In the genomic region with DNA sequence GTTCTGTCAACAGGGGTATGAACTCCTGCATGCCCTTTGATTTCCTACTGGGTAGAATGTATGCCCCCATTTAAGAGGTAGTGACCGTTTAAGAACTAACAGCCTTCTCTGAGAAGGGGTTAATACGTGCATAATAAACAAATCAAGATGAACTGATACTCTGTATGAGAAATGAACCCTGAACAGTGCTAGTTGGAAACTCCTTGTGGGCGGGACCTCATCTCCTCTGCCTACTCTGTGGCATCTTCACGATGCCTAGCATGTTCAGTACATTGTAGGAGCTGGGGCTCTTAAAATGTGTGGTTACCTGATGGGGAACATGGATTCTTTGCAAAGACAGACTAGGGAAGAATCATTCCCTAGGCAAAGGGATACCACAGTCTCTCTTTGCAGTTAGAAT, we compare ENCODE assay signal across 25 mouse cellular contexts. TPM values are rescaled to one million over a fixed set of nuclear protein-coding genes. Genes with fewer than 3 reads are reported as not detected.
A peak's percentile ranks its signal among the peaks of the same experiment; 100 is the strongest.
DNase-seq lines count a peak whose midpoint lies in the region; ATAC-seq and TF ChIP-seq lines count a peak whose summit lies in the region.
"Had no signal": no experiment of that assay in that cellular context is flagged by ENCODE, and none has a peak within 500 bp of the region (broad histone marks: within the 10 kb centered on the region; RNA-seq: fewer than 3 reads in every experiment).

No protein-coding gene starts in this region.

- H3K36me3 ChIP-seq in intestine, embryonic 14.5 days (ENCODE audit: control insufficient read depth, insufficient read depth, low read length) = no peaks in the 10 kb centered on the region
- H3K36me3 ChIP-seq in intestine, embryonic 16.5 days (ENCODE audit: control insufficient read depth, insufficient read depth, low read length) = no peaks in the 10 kb centered on the region
- H3K36me3 ChIP-seq in lung, postnatal 0 days (ENCODE audit: insufficient read depth, low read length) = no peaks in the 10 kb centered on the region
- H3K36me3 ChIP-seq in small intestine, adult 2 months (ENCODE audit: control insufficient read depth, insufficient read depth, low read length) = no peaks in the 10 kb centered on the region
- H3K36me3 ChIP-seq: heart, embryonic 15.5 days; limb, embryonic 13.5 days; lung, embryonic 15.5 days; midbrain, embryonic 12.5 days; neural tube, embryonic 12.5 days had no signal

- no peak for TF ChIP-seq POLR2A in small intestine, adult 2 months (IDR thresholded peaks at IDR 0.05; ENCODE audit: low read depth, low read length)

- no peak overlapping the region for H3K4me3 ChIP-seq in intestine, embryonic 14.5 days (ENCODE audit: low read depth, low read length)
- H3K4me3 ChIP-seq in intestine, embryonic 16.5 days (ENCODE audit: low read length) = no peak overlapping the region
- H3K4me3 ChIP-seq in lung, postnatal 0 days (ENCODE audit: low read depth, low read length) = no peak overlapping the region
- H3K4me3 ChIP-seq in small intestine, adult 2 months (ENCODE audit: low read depth, low read length) = no peak overlapping the region
- H3K4me3 ChIP-seq: forebrain, embryonic 13.5 days; heart, adult 2 months; heart, embryonic 15.5 days; limb, embryonic 13.5 days; lung, embryonic 15.5 days; midbrain, embryonic 12.5 days; myocyte; neural tube, embryonic 12.5 days had no signal

- no peaks in the 10 kb centered on the region for H3K27me3 ChIP-seq in intestine, embryonic 14.5 days (replicated peaks; ENCODE audit: control insufficient read depth, insufficient read depth, low read length)
- H3K27me3 ChIP-seq in intestine, embryonic 16.5 days (replicated peaks; ENCODE audit: control insufficient read depth, insufficient read depth, low read length) = no peaks in the 10 kb centered on the region
- H3K27me3 ChIP-seq in lung, postnatal 0 days (replicated peaks; ENCODE audit: insufficient read depth, low read length) = no peaks in the 10 kb centered on the region
- no peaks in the 10 kb centered on the region for H3K27me3 ChIP-seq in small intestine, adult 2 months (ENCODE audit: control insufficient read depth, insufficient read depth, low read length)
- H3K27me3 ChIP-seq: megakaryocyte, embryonic 14.5 days; neural tube, embryonic 12.5 days had no signal

- H3K4me1 ChIP-seq in intestine, embryonic 14.5 days (replicated peaks; ENCODE audit: control insufficient read depth, insufficient read depth, low read length) = peaks cover 4% of the 10 kb centered on the region; the same call in 1 of the 2 replicates
- peaks cover 20% of the 10 kb centered on the region for H3K4me1 ChIP-seq in intestine, embryonic 16.5 days (ENCODE audit: control insufficient read depth, insufficient read depth, low read length)
- no peaks in the 10 kb centered on the region for H3K4me1 ChIP-seq in lung, postnatal 0 days (ENCODE audit: insufficient read depth, low read depth, low read length)
- H3K4me1 ChIP-seq in small intestine, adult 2 months (ENCODE audit: control insufficient read depth, insufficient read depth, insufficient read length, low read length) = peaks cover 25% of the 10 kb centered on the region

- no peak overlapping the region for H3K4me2 ChIP-seq in intestine, embryonic 14.5 days (ENCODE audit: low read length)
- no peak overlapping the region for H3K4me2 ChIP-seq in intestine, embryonic 16.5 days (ENCODE audit: low read depth, low read length)
- H3K4me2 ChIP-seq in lung, postnatal 0 days (replicated peaks; ENCODE audit: low read depth, low read length) = no peak overlapping the region
- H3K4me2 ChIP-seq: forebrain, embryonic 13.5 days; heart, embryonic 15.5 days; limb, embryonic 13.5 days; liver, embryonic 11.5 days; lung, embryonic 15.5 days; midbrain, embryonic 12.5 days; neural tube, embryonic 12.5 days had no signal

- TF ChIP-seq EP300 in lung, postnatal 0 days (IDR thresholded peaks at IDR 0.05) = no peak

- peak; percentile 43 for DNase-seq in intestine, embryonic 14.5 days (ENCODE audit: low spot score)
- no peak for DNase-seq in lung, postnatal 0 days (ENCODE audit: low spot score)
- DNase-seq in lung, postnatal 14 days = no peak
- no peak for DNase-seq in layer of hippocampus, adult 11-12 months (ENCODE audit: low spot score)
- DNase-seq: adrenal gland, adult 2 months; adrenal gland, postnatal 36 days; cerebellum, adult 2 months; cerebellum, postnatal 36 days; gastrocnemius, postnatal 25 days; right cerebral cortex, adult 18-20 months; thymus, postnatal 4 days had no signal

- H3K9ac ChIP-seq in intestine, embryonic 14.5 days (ENCODE audit: low read length) = no peak overlapping the region
- H3K9ac ChIP-seq in intestine, embryonic 16.5 days (ENCODE audit: low read depth, low read length) = no peak overlapping the region
- H3K9ac ChIP-seq in lung, postnatal 0 days (replicated peaks; ENCODE audit: low read depth) = no peak overlapping the region
- H3K9ac ChIP-seq: forebrain, embryonic 13.5 days; heart, embryonic 15.5 days; limb, embryonic 13.5 days; lung, embryonic 15.5 days; midbrain, embryonic 12.5 days; neural tube, embryonic 12.5 days had no signal

- no peak for ATAC-seq in intestine, embryonic 14.5 days (replicated peaks; ENCODE audit: low FRiP score, low TSS enrichment, low read depth)
- ATAC-seq in intestine, embryonic 16.5 days = no peak
- ATAC-seq in lung, postnatal 0 days = no peak
- ATAC-seq: forebrain, embryonic 13.5 days; hindbrain, embryonic 16.5 days; intestine, postnatal 0 days had no signal

- H3K27ac ChIP-seq in intestine, embryonic 14.5 days (ENCODE audit: low read depth) = no peak overlapping the region
- no peak overlapping the region for H3K27ac ChIP-seq in intestine, embryonic 16.5 days (ENCODE audit: low read length)
- peak overlapping the region; percentile 26; the same call in 1 of the 2 replicates for H3K27ac ChIP-seq in lung, postnatal 0 days (ENCODE audit: low read length)
- H3K27ac ChIP-seq in small intestine, adult 2 months (ENCODE audit: insufficient read depth, low read depth, low read length) = 0 out of 2 replicates have a peak overlapping the region, but pooled peaks have one; percentile 25
- H3K27ac ChIP-seq: forebrain, embryonic 13.5 days; heart, adult 2 months; heart, embryonic 15.5 days; limb, embryonic 13.5 days; lung, embryonic 15.5 days; midbrain, embryonic 12.5 days; neural tube, embryonic 12.5 days had no signal

- no peak for TF ChIP-seq CTCF in lung, postnatal 0 days (IDR thresholded peaks at IDR 0.05)
- no peak for TF ChIP-seq CTCF in small intestine, adult 2 months (IDR thresholded peaks at IDR 0.05; ENCODE audit: extremely low read depth, insufficient read length, insufficient replicate concordance, low read depth, low read length)

- no peaks in the 10 kb centered on the region for H3K9me3 ChIP-seq in intestine, embryonic 14.5 days (ENCODE audit: control insufficient read depth, low read length)
- no peaks in the 10 kb centered on the region for H3K9me3 ChIP-seq in intestine, embryonic 16.5 days (ENCODE audit: control insufficient read depth, low read length)
- H3K9me3 ChIP-seq in lung, postnatal 0 days (ENCODE audit: low read length) = no peaks in the 10 kb centered on the region
- H3K9me3 ChIP-seq: forebrain, embryonic 13.5 days; heart, embryonic 15.5 days; limb, embryonic 13.5 days; lung, embryonic 15.5 days; midbrain, embryonic 12.5 days; neural tube, embryonic 12.5 days had no signal

- WGBS in intestine, embryonic 14.5 days = 63% methylated on average over 4 of the region's 4 CpGs
- 63% methylated on average over 4 of the region's 4 CpGs for WGBS in intestine, embryonic 16.5 days
- 55% methylated on average over 4 of the region's 4 CpGs for WGBS in lung, postnatal 0 days
- WGBS in small intestine, adult 2 months = 22% methylated on average over 4 of the region's 4 CpGs

RNA-seq across cellular contexts. Expression of a gene that starts 1.9 kb away (rescaled TPM):
- 8.3 and 8.5 TPM in 2 replicates for polyA plus RNA-seq in intestine, embryonic 14.5 days (2014; fragmentation: Nextera tagmentation; extraction: Ambion mirVana)
- 3.5 TPM in 2 replicates for polyA plus RNA-seq in intestine, embryonic 16.5 days (2015; fragmentation: Nextera tagmentation; extraction: Ambion mirVana)
- 4.2 TPM in 2 replicates for polyA plus RNA-seq in lung, postnatal 0 days (2015; fragmentation: Nextera tagmentation; extraction: Ambion mirVana)
- polyA plus RNA-seq in small intestine, adult 2 months (2012; rRNA removed) = 3.4 and 7.3 TPM in 2 replicates

Comparison
In these comparisons a context has a peak if more than half of its experiments do, and no peak if none do; other contexts are left out.
1. H3K27ac ChIP-seq: peak in lung, postnatal 0 days (single experiment) and small intestine, adult 2 months (single experiment); none in intestine, embryonic 14.5 days (single experiment) and intestine, embryonic 16.5 days (single experiment).